Comparison of ENCODE assay signal across 23 mouse cellular contexts in genomic region chr9:31012674-31013073, GRCm38 (mm10).
"Had no signal": no experiment of that assay in that cellular context is flagged by ENCODE, and none has a peak within 500 bp of the region (broad histone marks: within the 10 kb centered on the region; RNA-seq: fewer than 3 reads in every experiment).

No protein-coding gene starts in this region.

- H3K9me3 ChIP-seq: heart, embryonic 10.5 days; heart, embryonic 12.5 days; hindbrain, embryonic 13.5 days; hindbrain, embryonic 15.5 days; kidney, embryonic 15.5 days; limb, embryonic 13.5 days; limb, embryonic 15.5 days; liver, embryonic 12.5 days had no signal

- H3K4me3 ChIP-seq: heart, embryonic 10.5 days; heart, embryonic 12.5 days; hindbrain, embryonic 13.5 days; hindbrain, embryonic 15.5 days; kidney, embryonic 15.5 days; layer of hippocampus, adult 2 months; left cerebral cortex, adult 2 months; limb, embryonic 13.5 days; limb, embryonic 15.5 days; liver, embryonic 12.5 days had no signal

- H3K4me1 ChIP-seq: hindbrain, embryonic 13.5 days; hindbrain, embryonic 15.5 days; kidney, embryonic 15.5 days; limb, embryonic 15.5 days; liver, embryonic 12.5 days had no signal

- DNase-seq: gastrocnemius, postnatal 14 days; gastrocnemius, postnatal 36 days; heart, adult 18-20 months; heart, postnatal 10 days; kidney, adult 11 months; kidney, adult 2 months; kidney, adult 9 months; kidney, postnatal 25 days; kidney, postnatal 4 days; left cerebral cortex, postnatal 4 days had no signal

- H3K9ac ChIP-seq: heart, embryonic 12.5 days; hindbrain, embryonic 13.5 days; hindbrain, embryonic 15.5 days; kidney, embryonic 15.5 days; limb, embryonic 13.5 days; limb, embryonic 15.5 days; liver, embryonic 12.5 days; liver, embryonic 14.5 days had no signal

- H3K36me3 ChIP-seq: heart, embryonic 10.5 days; heart, embryonic 12.5 days; hindbrain, embryonic 13.5 days; hindbrain, embryonic 15.5 days; kidney, embryonic 15.5 days; limb, embryonic 13.5 days; limb, embryonic 15.5 days; liver, embryonic 12.5 days had no signal

- H3K27ac ChIP-seq: hindbrain, embryonic 13.5 days; hindbrain, embryonic 15.5 days; hindbrain, postnatal 0 days; kidney, embryonic 15.5 days; kidney, postnatal 0 days; layer of hippocampus, adult 2 months; left cerebral cortex, adult 2 months; limb, embryonic 13.5 days; limb, embryonic 15.5 days; liver, embryonic 12.5 days; liver, embryonic 14.5 days had no signal
